13 mouse cellular contexts compared by ENCODE assay signal in the genomic region with DNA sequence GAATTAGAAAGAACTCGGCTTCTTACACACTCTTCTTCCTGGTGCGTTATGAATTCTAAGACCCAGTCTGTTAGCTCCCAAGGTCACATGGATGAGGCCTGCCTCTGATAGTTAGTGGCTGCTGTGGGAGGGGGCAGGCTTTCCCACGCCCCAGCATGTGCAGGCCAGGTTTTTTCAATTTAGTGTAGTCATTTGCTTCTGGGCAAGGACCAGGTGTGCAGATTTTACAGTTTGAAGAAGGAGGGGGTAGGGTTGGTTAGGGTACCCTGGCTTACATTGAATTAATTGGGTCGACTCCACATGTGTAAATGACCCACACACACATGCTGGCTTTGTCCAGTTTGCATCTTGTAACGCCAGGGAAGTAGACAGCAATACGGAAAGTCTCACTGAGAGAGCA.
"Had no signal": no experiment of that assay in that cellular context is flagged by ENCODE, and none has a peak within 500 bp of the region (broad histone marks: within the 10 kb centered on the region; RNA-seq: fewer than 3 reads in every experiment).

No protein-coding gene starts in this region.

- H3K36me3 ChIP-seq: liver, embryonic 12.5 days; midbrain, embryonic 12.5 days had no signal

- ATAC-seq: liver, embryonic 12.5 days had no signal

- DNase-seq: kidney, adult 11 months; kidney, adult 9 months; kidney, postnatal 36 days; layer of hippocampus, adult 9-11 months; left cerebral cortex, postnatal 4 days; lung, embryonic 14.5 days; lung, postnatal 10 days; right cerebral cortex, postnatal 25 days; thymus, postnatal 4 days had no signal

- H3K4me2 ChIP-seq: liver, embryonic 12.5 days; lung, embryonic 14.5 days; midbrain, embryonic 12.5 days had no signal

- H3K9me3 ChIP-seq: liver, embryonic 12.5 days; midbrain, embryonic 12.5 days had no signal

- H3K27me3 ChIP-seq: liver, embryonic 12.5 days; midbrain, embryonic 12.5 days had no signal

- H3K4me1 ChIP-seq: liver, embryonic 12.5 days had no signal

- H3K9ac ChIP-seq: liver, embryonic 12.5 days; lung, embryonic 14.5 days; midbrain, embryonic 12.5 days had no signal

- H3K4me3 ChIP-seq: liver, embryonic 12.5 days; midbrain, embryonic 12.5 days had no signal

- H3K27ac ChIP-seq: kidney, postnatal 0 days; liver, embryonic 12.5 days; macrophage; midbrain, embryonic 12.5 days had no signal
